Mouse (Mus musculus) megakaryocyte, embryonic 14.5 days (primary cell): ENCODE data around the gene Myoz2.

Experiments
- FLI1 ChIP-seq: IDR thresholded peaks from 2 replicates; pipeline ENCODE4 v1.6.1; 2012; ENCODE audit warnings: low read length, inconsistent platforms, mixed read lengths
- GATA1 ChIP-seq: IDR thresholded peaks from 3 replicates; pipeline ENCODE4 v1.6.1; 2012; ENCODE audit warnings: mixed read lengths, low read length, inconsistent platforms, borderline replicate concordance

DNA sequence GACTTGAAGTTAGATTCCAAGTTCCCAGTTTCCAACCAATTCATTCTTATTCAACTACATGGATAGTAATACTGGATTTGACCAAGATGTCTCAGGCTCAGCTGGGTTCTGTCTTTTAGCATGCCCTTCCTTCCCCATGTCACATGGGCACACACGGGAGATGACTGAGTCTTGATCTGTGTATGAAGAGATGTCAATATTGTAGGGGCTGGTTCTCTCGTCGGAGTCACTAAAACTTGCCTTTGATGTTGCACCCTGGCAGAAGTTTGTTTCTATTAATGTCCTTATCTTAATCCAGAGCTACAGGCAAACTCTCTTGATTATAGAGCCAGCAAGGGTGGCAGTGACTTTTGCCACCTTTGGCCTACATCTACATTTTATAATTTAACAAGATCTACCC is 46.9 kb upstream of the Myoz2 start:
- TF ChIP-seq GATA1 (no peak), FLI1 (no peak)
